Mouse (Mus musculus): ENCODE measurements around the gene Tnfrsf8. TPM values are rescaled to one million over a fixed set of nuclear protein-coding genes. Genes with fewer than 3 reads are reported as not detected.
"Not testable (repeated sequence)": the region's sequence is repeated elsewhere in the genome, so short reads cannot be mapped to it uniquely, and the experiment has no call there.

Gene Tnfrsf8
- polyA plus RNA-seq, 1 experiment from 2014 or later: not detected

DNA sequence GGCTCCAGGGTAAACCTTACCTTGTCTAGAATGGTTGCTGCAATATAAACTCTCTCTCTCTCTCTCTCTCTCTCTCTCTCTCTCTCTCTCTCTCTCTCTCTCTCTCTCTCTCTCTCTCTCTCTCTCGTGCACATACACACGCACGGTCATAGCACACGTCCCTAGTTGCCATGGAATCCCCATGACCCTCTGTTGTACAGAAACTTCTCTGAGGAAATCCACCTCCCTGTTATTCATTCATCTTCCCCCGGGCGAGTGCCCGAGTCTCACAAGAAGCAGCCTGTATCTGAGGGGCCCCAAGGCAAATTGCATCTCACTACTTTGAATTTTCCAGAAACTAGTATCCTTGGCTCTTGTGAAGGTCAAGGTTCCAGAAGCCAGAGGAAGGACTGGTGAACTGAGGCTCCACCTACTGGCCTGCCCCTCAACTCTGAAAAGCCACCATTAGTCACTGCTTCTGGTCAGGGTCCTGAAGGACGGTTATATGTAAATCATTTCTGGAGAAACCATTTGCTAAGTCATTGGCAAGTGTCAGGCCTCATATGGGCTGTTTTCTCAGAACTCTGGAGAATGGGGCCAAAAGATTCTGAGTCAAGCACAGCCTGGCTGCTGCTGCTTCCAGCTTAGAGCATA lies 8.1 kb upstream of the Tnfrsf8 start:
- no peaks in the 10 kb centered on the region for H3K27me3 ChIP-seq (ENCODE audit: insufficient read depth, poor library complexity, severe bottlenecking)
- WGBS: 78% methylated on average over 8 of the region's 8 CpGs
- DNase-seq (ENCODE audit: low spot score): no peak
- no peaks in the 10 kb centered on the region for H3K36me3 ChIP-seq
- no peak overlapping the region for H3K27ac ChIP-seq
- H3K4me1 ChIP-seq: no peaks in the 10 kb centered on the region
- H3K4me3 ChIP-seq: no peak overlapping the region
- H3K9me3 ChIP-seq: no peaks in the 10 kb centered on the region

GRCm38 (mm10) chr4:145322211-145322610 lies 7.2 kb upstream of the Tnfrsf8 start:
- Histone ChIP-seq H3K27me3 (ENCODE audit: insufficient read depth, poor library complexity, severe bottlenecking) (no peaks in the 10 kb centered on the region), H3K4me1 (no peaks in the 10 kb centered on the region), H3K4me3 (no peak overlapping the region), H3K36me3 (no peaks in the 10 kb centered on the region), H3K9me3 (no peaks in the 10 kb centered on the region), H3K27ac (no peak overlapping the region)
- WGBS: 90% methylated on average over 5 of the region's 5 CpGs
- DNase-seq (ENCODE audit: low spot score): no peak

GRCm38 (mm10) chr4:145320624-145321023 lies 5.7 kb upstream of the Tnfrsf8 start:
- no peak overlapping the region for H3K27ac ChIP-seq
- H3K4me1 ChIP-seq: no peaks in the 10 kb centered on the region
- peaks cover 12% of the 10 kb centered on the region for H3K27me3 ChIP-seq (ENCODE audit: insufficient read depth, poor library complexity, severe bottlenecking)
- 75% methylated on average over 4 of the region's 4 CpGs for WGBS
- no peak for DNase-seq (ENCODE audit: low spot score)
- no peaks in the 10 kb centered on the region for H3K9me3 ChIP-seq
- H3K36me3 ChIP-seq: no peaks in the 10 kb centered on the region
- H3K4me3 ChIP-seq: no peak overlapping the region

DNA sequence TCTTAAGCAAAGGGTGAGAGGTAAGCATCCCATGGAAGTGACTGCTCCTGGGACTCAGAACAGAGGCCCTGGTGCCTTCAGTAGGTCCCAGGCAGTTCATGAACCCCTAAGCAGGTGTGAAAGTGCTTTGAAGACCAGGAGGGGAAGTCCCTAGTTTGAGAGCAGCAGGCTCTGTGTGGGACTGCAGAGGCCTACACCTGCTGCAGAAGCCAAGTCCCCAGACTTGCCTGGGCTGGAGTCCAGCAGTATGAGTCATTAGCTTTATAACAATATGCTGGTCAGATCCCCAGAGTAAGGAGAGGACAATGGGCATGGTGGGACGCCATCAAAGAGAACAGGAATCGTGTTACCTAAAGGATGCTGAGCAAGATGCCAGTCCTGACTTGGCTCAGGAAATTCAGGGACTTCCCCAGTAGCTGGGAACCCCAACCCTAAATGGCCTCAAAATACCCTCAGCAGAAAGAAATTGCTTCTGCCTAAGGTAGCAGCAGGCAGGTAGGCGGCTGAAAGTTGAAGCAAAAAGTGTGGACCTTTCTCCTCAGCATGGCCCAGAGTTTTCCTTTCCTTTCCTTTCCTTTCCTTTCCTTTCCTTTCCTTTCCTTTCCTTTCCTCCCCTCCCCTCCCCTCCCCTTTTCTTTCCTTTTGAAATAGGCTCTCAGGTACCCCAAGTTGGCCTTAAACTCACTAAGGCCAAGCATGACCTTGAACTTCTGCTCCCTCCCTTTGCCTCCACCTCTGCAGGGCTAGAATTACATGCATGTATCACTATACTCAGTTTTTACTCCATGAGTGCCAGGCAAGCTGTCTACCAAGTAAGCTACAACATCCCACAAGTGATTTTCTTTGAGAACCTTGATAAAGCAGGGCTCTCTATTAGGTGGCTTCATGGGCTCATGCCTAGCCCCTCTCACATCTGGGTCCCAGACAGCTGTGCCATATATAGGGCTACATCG lies 4.6 kb upstream of the Tnfrsf8 start:
- WGBS: 68% methylated on average over 4 of the region's 4 CpGs
- H3K9me3 ChIP-seq: no peaks in the 10 kb centered on the region
- no peaks in the 10 kb centered on the region for H3K4me1 ChIP-seq
- no peak for DNase-seq (ENCODE audit: low spot score)
- peaks cover 23% of the 10 kb centered on the region for H3K27me3 ChIP-seq (ENCODE audit: insufficient read depth, poor library complexity, severe bottlenecking)
- H3K27ac ChIP-seq: no peak overlapping the region
- no peaks in the 10 kb centered on the region for H3K36me3 ChIP-seq
- H3K4me3 ChIP-seq: no peak overlapping the region

DNA sequence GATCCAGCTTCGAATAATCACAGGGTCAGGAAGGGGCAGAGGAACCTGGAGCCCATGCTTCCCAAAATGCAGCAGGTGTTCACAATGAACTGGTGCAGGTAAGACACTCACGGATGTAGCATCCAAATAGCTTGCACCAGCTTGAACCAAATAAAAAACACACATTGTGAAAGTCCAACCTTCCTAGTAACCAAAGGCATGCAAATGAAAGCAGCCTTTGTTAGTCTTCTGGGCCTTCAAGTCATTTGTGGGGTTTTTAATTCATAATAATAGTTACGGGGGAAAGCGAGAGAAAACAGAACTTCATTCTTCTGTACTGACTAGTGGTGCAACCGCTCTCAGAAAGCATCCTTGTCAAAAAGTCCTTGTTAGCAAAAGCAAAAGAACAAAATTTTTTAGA lies 1.7 kb upstream of the Tnfrsf8 start:
- DNase-seq (ENCODE audit: low spot score): no peak
- Histone ChIP-seq H3K9me3 (no peaks in the 10 kb centered on the region), H3K4me1 (no peaks in the 10 kb centered on the region), H3K27ac (no peak overlapping the region), H3K27me3 (ENCODE audit: insufficient read depth, poor library complexity, severe bottlenecking) (peaks cover 32% of the 10 kb centered on the region), H3K36me3 (no peaks in the 10 kb centered on the region), H3K4me3 (no peak overlapping the region)
- whole genome bisulfite sequencing: 82% methylated on average over 5 of the region's 5 CpGs

DNA sequence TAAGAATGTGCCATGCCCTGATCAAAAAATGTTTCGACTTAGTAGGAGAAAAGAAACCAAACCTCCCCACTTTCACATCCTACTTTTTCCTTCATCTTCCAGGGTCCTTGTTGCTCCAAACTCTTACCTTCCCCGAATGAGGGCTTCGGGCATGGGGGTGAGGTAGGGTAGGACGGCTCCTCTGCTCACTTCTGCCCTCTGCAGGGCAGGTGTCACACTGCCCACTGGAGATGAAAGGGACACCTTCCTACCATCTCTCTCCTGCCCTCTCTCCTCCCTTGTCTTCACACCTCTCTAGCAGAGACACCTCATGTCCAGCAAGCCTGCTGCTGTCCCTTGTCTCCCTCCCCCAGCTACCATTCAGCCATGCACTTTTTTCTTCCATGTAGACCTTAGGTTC lies 998 bp downstream of the Tnfrsf8 start:
- Histone ChIP-seq H3K27me3 (ENCODE audit: insufficient read depth, poor library complexity, severe bottlenecking) (peaks cover 32% of the 10 kb centered on the region), H3K27ac (no peak overlapping the region), H3K4me3 (no peak overlapping the region), H3K36me3 (no peaks in the 10 kb centered on the region), H3K4me1 (no peaks in the 10 kb centered on the region), H3K9me3 (no peaks in the 10 kb centered on the region)
- 69% methylated on average over 4 of the region's 4 CpGs for WGBS
- no peak for DNase-seq (ENCODE audit: low spot score)

GRCm38 (mm10) chr4:145313256-145313655 lies 1.7 kb downstream of the Tnfrsf8 start:
- H3K4me3 ChIP-seq: no peak overlapping the region
- H3K27me3 ChIP-seq (ENCODE audit: insufficient read depth, poor library complexity, severe bottlenecking): peaks cover 32% of the 10 kb centered on the region
- DNase-seq (ENCODE audit: low spot score): no peak
- no peaks in the 10 kb centered on the region for H3K36me3 ChIP-seq
- no peaks in the 10 kb centered on the region for H3K4me1 ChIP-seq
- 82% methylated on average over 3 of the region's 3 CpGs for WGBS
- H3K9me3 ChIP-seq: no peaks in the 10 kb centered on the region
- H3K27ac ChIP-seq: no peak overlapping the region

DNA sequence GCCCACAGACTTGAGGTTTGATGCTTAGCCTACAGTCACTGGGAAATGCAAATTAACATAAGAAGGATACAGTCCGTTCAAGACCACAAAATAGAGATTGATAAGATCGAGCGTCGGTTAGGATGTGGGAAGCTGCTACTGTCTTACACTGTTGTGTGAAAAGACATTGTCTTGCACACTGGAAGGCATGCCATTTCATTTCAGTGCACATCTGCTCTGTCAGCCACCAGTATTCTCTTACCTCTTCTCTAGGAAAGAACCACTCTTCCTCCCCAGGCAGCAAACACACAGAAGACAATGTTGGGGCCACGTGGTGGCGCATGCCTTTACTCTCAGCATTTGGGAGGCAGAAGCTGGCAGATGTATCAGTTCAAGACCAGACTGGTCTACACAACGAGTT lies 2.4 kb downstream of the Tnfrsf8 start:
- Histone ChIP-seq H3K4me1 (no peaks in the 10 kb centered on the region), H3K27ac (no peak overlapping the region), H3K4me3 (no peak overlapping the region), H3K9me3 (no peaks in the 10 kb centered on the region), H3K27me3 (ENCODE audit: insufficient read depth, poor library complexity, severe bottlenecking) (peaks cover 32% of the 10 kb centered on the region), H3K36me3 (no peaks in the 10 kb centered on the region)
- 77% methylated on average over 7 of the region's 7 CpGs for WGBS
- no peak for DNase-seq (ENCODE audit: low spot score)

DNA sequence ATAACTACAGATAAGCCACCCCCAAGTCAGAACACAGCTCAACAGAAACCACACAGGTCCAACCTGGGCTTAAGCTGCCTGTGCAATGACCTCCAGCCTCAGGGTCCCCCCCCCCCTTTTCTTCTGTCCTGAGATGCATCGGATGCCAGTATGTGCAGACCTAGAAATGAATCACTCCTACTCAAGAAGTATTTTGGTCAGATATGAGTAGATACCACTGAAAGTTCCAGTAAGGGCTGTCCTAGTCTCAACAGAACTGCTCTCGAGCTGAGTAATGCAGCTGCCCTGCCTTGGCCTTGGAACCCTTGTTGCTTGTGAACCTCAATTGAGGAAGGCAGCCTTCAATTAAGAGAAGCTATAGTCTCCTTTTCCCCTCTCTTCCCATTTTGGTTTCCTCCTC lies 4.1 kb downstream of the Tnfrsf8 start:
- no peaks in the 10 kb centered on the region for H3K4me1 ChIP-seq
- no peaks in the 10 kb centered on the region for H3K9me3 ChIP-seq
- DNase-seq (ENCODE audit: low spot score): no peak
- no peak overlapping the region for H3K4me3 ChIP-seq
- H3K27ac ChIP-seq: no peak overlapping the region
- H3K36me3 ChIP-seq: no peaks in the 10 kb centered on the region
- WGBS: 80% methylated on average over 2 of the region's 2 CpGs
- peaks cover 22% of the 10 kb centered on the region for H3K27me3 ChIP-seq (ENCODE audit: insufficient read depth, poor library complexity, severe bottlenecking)

DNA sequence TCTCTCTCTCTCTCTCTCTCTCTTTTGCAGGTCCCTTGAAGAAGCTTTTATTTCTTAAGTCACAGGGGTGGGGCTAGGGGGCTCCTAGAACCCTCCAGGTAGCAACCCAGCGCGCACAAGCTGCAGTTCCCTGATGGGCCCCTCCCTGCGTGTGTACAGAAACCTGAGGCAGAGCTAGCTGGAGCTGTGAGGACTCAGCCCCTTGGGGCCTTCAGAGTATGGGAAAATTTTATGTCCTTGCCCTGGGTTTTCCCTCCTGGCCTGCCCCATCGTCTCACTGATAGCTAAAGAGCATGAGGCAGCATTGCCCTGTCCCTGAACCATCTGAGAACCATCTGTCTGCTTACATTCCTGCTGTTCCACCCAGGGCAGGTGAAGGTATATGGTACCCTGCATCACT lies 8.5 kb downstream of the Tnfrsf8 start:
- Histone ChIP-seq H3K27me3 (ENCODE audit: insufficient read depth, poor library complexity, severe bottlenecking) (no peaks in the 10 kb centered on the region), H3K4me1 (no peaks in the 10 kb centered on the region), H3K27ac (no peak overlapping the region), H3K9me3 (no peaks in the 10 kb centered on the region), H3K4me3 (no peak overlapping the region), H3K36me3 (no peaks in the 10 kb centered on the region)
- no peak for DNase-seq (ENCODE audit: low spot score)
- WGBS: 40% methylated on average over 4 of the region's 4 CpGs

- not testable (repeated sequence) for H3K4me1 ChIP-seq; H3K4me3 ChIP-seq; H3K27ac ChIP-seq; DNase-seq (ENCODE audit: low spot score); H3K27me3 ChIP-seq (ENCODE audit: insufficient read depth, poor library complexity, severe bottlenecking); H3K9me3 ChIP-seq; H3K36me3 ChIP-seq
- WGBS: 50% methylated on average over 2 of the region's 2 CpGs
Observed at GRCm38 (mm10) chr4:145305661-145306362, 9.2 kb downstream of the Tnfrsf8 start.

DNA sequence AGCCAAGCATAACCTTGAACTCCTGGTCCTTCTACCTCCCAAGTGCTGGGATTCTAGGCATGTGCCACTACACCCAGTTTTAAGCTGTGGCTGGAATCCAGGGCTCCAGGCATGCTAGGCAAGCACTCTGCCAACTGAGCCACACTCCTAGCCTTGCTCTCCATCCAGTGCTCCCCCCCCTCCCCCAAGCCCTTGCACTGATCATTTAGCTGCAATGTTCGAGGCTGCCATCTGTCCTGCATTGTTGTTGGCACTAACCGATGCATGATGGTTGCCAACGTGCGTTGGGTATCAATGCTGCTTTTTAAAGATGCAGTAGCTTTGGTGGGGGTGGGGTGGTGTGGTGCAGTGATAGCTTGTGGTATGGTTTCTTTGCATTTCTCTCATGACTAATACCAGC lies 10.9 kb downstream of the Tnfrsf8 start:
- WGBS: 78% methylated on average over 4 of the region's 4 CpGs
- no peaks in the 10 kb centered on the region for H3K36me3 ChIP-seq

GRCm38 (mm10) chr4:145302106-145302505 lies 12.9 kb downstream of the Tnfrsf8 start:
- DNase-seq (ENCODE audit: low spot score): no peak
- Histone ChIP-seq H3K27ac (no peak overlapping the region), H3K9me3 (no peaks in the 10 kb centered on the region), H3K4me1 (no peaks in the 10 kb centered on the region), H3K36me3 (no peaks in the 10 kb centered on the region), H3K27me3 (ENCODE audit: insufficient read depth, poor library complexity, severe bottlenecking) (no peaks in the 10 kb centered on the region), H3K4me3 (no peak overlapping the region)
- WGBS: 76% methylated on average over 3 of the region's 3 CpGs

More for the DNA sequence above, 10.9 kb downstream of the Tnfrsf8 start:
- DNase-seq (ENCODE audit: low spot score): no peak
- no peaks in the 10 kb centered on the region for H3K9me3 ChIP-seq
- H3K4me1 ChIP-seq: no peaks in the 10 kb centered on the region
- no peak overlapping the region for H3K4me3 ChIP-seq
- no peaks in the 10 kb centered on the region for H3K27me3 ChIP-seq (ENCODE audit: insufficient read depth, poor library complexity, severe bottlenecking)
- no peak overlapping the region for H3K27ac ChIP-seq
